Mouse (Mus musculus) myocyte (in vitro differentiated cells): ENCODE data around the gene Unc93b1. TPM values are rescaled to one million over a fixed set of nuclear protein-coding genes. Genes with fewer than 3 reads are reported as not detected.

Source experiments
- H3K27me3 ChIP-seq: one replicate; pipeline ENCODE4 v1.6.1; 2011; ENCODE audit not compliant: control insufficient read depth, insufficient read depth, insufficient read length
- H3K36me3 ChIP-seq: one replicate; pipeline ENCODE4 v1.6.1; 2011; ENCODE audit not compliant: control insufficient read depth, insufficient read depth
- H3K4me2 ChIP-seq: one replicate; pipeline ENCODE4 v1.6.1; 2011; ENCODE audit warnings: low read depth, control low read depth
- H3K4me3 ChIP-seq: one replicate; pipeline ENCODE4 v1.5.1; 2011; ENCODE audit warnings: mild to moderate bottlenecking, control low read depth, moderate library complexity
- H3K79me2 ChIP-seq: one replicate; pipeline ENCODE4 v1.6.1; 2011; ENCODE audit not compliant: control insufficient read depth, insufficient read depth
- H3ac ChIP-seq: one replicate; pipeline ENCODE4 v1.6.1; 2011; ENCODE audit not compliant: control insufficient read depth, insufficient read length
- CEBPB ChIP-seq: IDR thresholded peaks from 2 replicates; pipeline ENCODE4 v1.6.1; 2011; ENCODE audit warnings: mild to moderate bottlenecking, moderate library complexity; ENCODE audit not compliant: poor library complexity, insufficient read depth, severe bottlenecking
- E2F4 ChIP-seq: IDR thresholded peaks from one replicate; pipeline ENCODE4 v1.6.1; 2011; ENCODE audit warnings: mild to moderate bottlenecking, control low read depth, moderate library complexity; ENCODE audit not compliant: insufficient read depth
- MAX ChIP-seq: IDR thresholded peaks from one replicate; pipeline ENCODE4 v1.6.1; 2011; ENCODE audit warnings: low read depth, mild to moderate bottlenecking, control low read depth
- MYOD1 ChIP-seq, 3 experiments: IDR thresholded peaks; one replicate each; pipeline ENCODE4 v1.6.1; 2011; ENCODE audit warnings: control low read depth in 2 of 3, low read depth in 2 of 3, mild to moderate bottlenecking in 2 of 3, moderate library complexity in 1 of 3; ENCODE audit not compliant: insufficient read length in 2 of 3, control insufficient read depth in 1 of 3
- MYOG ChIP-seq, 3 experiments: IDR thresholded peaks; one replicate each; pipeline ENCODE4 v1.6.1; 2011; ENCODE audit warnings: control low read depth in 2 of 3, low read depth in 2 of 3, mild to moderate bottlenecking in 2 of 3; ENCODE audit not compliant: insufficient read length in 2 of 3, control insufficient read depth in 1 of 3, insufficient read depth in 1 of 3
- POLR2A ChIP-seq: IDR thresholded peaks from one replicate; pipeline ENCODE4 v1.6.1; 2011; ENCODE audit warnings: low read depth, mild to moderate bottlenecking, control low read depth, moderate library complexity; ENCODE audit not compliant: insufficient read length
- POLR2AphosphoS2 ChIP-seq: IDR thresholded peaks from one replicate; pipeline ENCODE4 v1.6.1; 2011; ENCODE audit warnings: low read depth, control low read depth; ENCODE audit not compliant: insufficient read length
- REST ChIP-seq: IDR thresholded peaks from one replicate; pipeline ENCODE4 v1.6.1; 2011; ENCODE audit warnings: mild to moderate bottlenecking, control low read depth, moderate library complexity; ENCODE audit not compliant: insufficient read depth, insufficient read length
- SRF ChIP-seq: IDR thresholded peaks from one replicate; pipeline ENCODE4 v1.6.1; 2011; ENCODE audit warnings: low read depth; ENCODE audit not compliant: control insufficient read depth, insufficient read length
- TCF12 ChIP-seq: IDR thresholded peaks from one replicate; pipeline ENCODE4 v1.6.1; 2011; ENCODE audit warnings: mild to moderate bottlenecking, control low read depth; ENCODE audit not compliant: poor library complexity, insufficient read depth, severe bottlenecking
- TCF3 ChIP-seq: IDR thresholded peaks from one replicate; pipeline ENCODE4 v1.6.1; 2011; ENCODE audit warnings: low read depth, control low read depth; ENCODE audit not compliant: insufficient read length
- USF1 ChIP-seq: IDR thresholded peaks from one replicate; pipeline ENCODE4 v1.6.1; 2011; ENCODE audit warnings: low read depth, mild to moderate bottlenecking, control low read depth, moderate library complexity
- polyA plus RNA-seq: library from polyadenylated mRNA; unstranded; fragments of >200 nt; fragmentation: generic; extraction: Trizol; gene quantifications from one replicate; pipeline ENCODE4 v1.2.1, GENCODE M21; 2012; ENCODE audit warnings: missing spikeins

Gene Unc93b1
- polyA plus RNA-seq, 1 experiment: 4.0 TPM

GRCm38 (mm10) chr19:3895171-3895631 is 39.8 kb upstream of the Unc93b1 start:
- TF ChIP-seq POLR2AphosphoS2 (peak; percentile 71), TCF12 (no peak)
- no peak overlapping the region for H3K4me2 ChIP-seq
- no peaks in the 10 kb centered on the region for H3K27me3 ChIP-seq
- no peaks in the 10 kb centered on the region for H3K79me2 ChIP-seq
- no peak overlapping the region for H3K4me3 ChIP-seq
- H3K36me3 ChIP-seq: peaks cover 84% of the 10 kb centered on the region
- H3ac ChIP-seq: no peak overlapping the region

- H3ac ChIP-seq: no peak overlapping the region
- H3K79me2 ChIP-seq: no peaks in the 10 kb centered on the region
- H3K4me2 ChIP-seq: no peak overlapping the region
- H3K36me3 ChIP-seq: peaks cover 77% of the 10 kb centered on the region
- TF ChIP-seq POLR2A (peak; percentile 44), CEBPB (no peak), TCF12 (no peak), E2F4 (no peak), POLR2AphosphoS2 (peak; percentile 93)
- no peaks in the 10 kb centered on the region for H3K27me3 ChIP-seq
- H3K4me3 ChIP-seq: no peak overlapping the region
Measured at GRCm38 (mm10) chr19:3896208-3896607, 38.8 kb upstream of the Unc93b1 start.

- Histone ChIP-seq H3K36me3 (peaks cover 74% of the 10 kb centered on the region), H3K4me2 (no peak overlapping the region), H3ac (no peak overlapping the region), H3K79me2 (peaks cover under 1% of the 10 kb centered on the region), H3K4me3 (no peak overlapping the region), H3K27me3 (no peaks in the 10 kb centered on the region)
- peak; percentile 75 for TF ChIP-seq POLR2AphosphoS2
- no peak for TF ChIP-seq REST
- TF ChIP-seq POLR2A: peak; percentile 1
Measured at GRCm38 (mm10) chr19:3897557-3897956, 37.4 kb upstream of the Unc93b1 start.

GRCm38 (mm10) chr19:3898952-3899351 is 36.0 kb upstream of the Unc93b1 start:
- Histone ChIP-seq H3K27me3 (no peaks in the 10 kb centered on the region), H3K79me2 (peaks cover 4% of the 10 kb centered on the region), H3K4me3 (no peak overlapping the region), H3K4me2 (no peak overlapping the region), H3K36me3 (peaks cover 60% of the 10 kb centered on the region), H3ac (no peak overlapping the region)
- TF ChIP-seq E2F4 (no peak), SRF (no peak), MAX (no peak), CEBPB (no peak), USF1 (no peak), MYOG (IDR thresholded peaks at IDR 0.05; ENCODE audit: control insufficient read depth in 1 of 3, insufficient read depth in 1 of 3, insufficient read length in 2 of 3, low read depth in 2 of 3) (no peak)

- no peak overlapping the region for H3K4me2 ChIP-seq
- H3K36me3 ChIP-seq: peaks cover 54% of the 10 kb centered on the region
- no peak overlapping the region for H3K4me3 ChIP-seq
- no peak overlapping the region for H3ac ChIP-seq
- H3K79me2 ChIP-seq: peaks cover 11% of the 10 kb centered on the region
- TF ChIP-seq E2F4: no peak
- TF ChIP-seq MAX: no peak
- no peak for TF ChIP-seq POLR2AphosphoS2
- no peak for TF ChIP-seq MYOD1 (IDR thresholded peaks at IDR 0.05; ENCODE audit: control insufficient read depth in 1 of 3, insufficient read length in 2 of 3, low read depth in 2 of 3)
- no peaks in the 10 kb centered on the region for H3K27me3 ChIP-seq
Measured at GRCm38 (mm10) chr19:3899618-3900017, 35.4 kb upstream of the Unc93b1 start.

GRCm38 (mm10) chr19:3902966-3903365 is 32.0 kb upstream of the Unc93b1 start:
- no peaks in the 10 kb centered on the region for H3K27me3 ChIP-seq
- no peak for TF ChIP-seq CEBPB
- TF ChIP-seq POLR2AphosphoS2: no peak
- TF ChIP-seq MAX: no peak
- TF ChIP-seq REST: no peak
- no peak for TF ChIP-seq MYOD1 (IDR thresholded peaks at IDR 0.05; ENCODE audit: control insufficient read depth in 1 of 3, insufficient read length in 2 of 3, low read depth in 2 of 3)
- TF ChIP-seq MYOG (IDR thresholded peaks at IDR 0.05; ENCODE audit: control insufficient read depth in 1 of 3, insufficient read depth in 1 of 3, insufficient read length in 2 of 3, low read depth in 2 of 3): no peak
- no peak for TF ChIP-seq TCF3
- no peak for TF ChIP-seq E2F4
- TF ChIP-seq POLR2A: no peak
- H3K36me3 ChIP-seq: peaks cover 29% of the 10 kb centered on the region

More at GRCm38 (mm10) chr19:3902966-3903365, 32.0 kb upstream of the Unc93b1 start:
- Histone ChIP-seq H3ac (peak overlapping the region; percentile 17), H3K79me2 (peaks cover 31% of the 10 kb centered on the region), H3K4me2 (peak overlapping the region; percentile 95), H3K4me3 (peak overlapping the region; percentile 84)
